Mouse (Mus musculus): Measurements from ENCODE around the gene Diaph3. TPM values are rescaled to one million over a fixed set of nuclear protein-coding genes. Genes with fewer than 3 reads are reported as not detected.

Diaph3 gene
- polyA plus RNA-seq, 1 experiment from 2014 or later, result 3.6 TPM

DNA sequence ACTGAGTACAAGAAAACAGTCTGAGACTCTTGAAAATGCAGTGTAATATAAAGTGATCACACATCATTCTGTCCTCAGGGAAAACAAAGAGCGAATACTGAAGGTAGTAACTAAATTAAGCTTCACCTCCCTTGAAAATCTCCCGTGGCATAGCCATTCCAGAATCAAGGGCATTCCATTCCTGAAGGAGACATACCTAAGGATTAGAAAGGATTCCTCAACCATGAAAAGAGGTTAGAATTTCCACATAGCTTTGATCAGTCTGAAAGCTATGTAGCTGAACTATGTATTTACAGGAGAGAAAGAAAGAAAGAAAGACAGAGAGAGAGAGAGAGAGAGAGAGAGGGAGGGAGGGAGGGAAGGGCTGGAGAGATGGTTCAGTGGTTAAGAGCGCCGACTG lies 210.3 kb downstream of the Diaph3 start:
- H3K27ac ChIP-seq (ENCODE audit: low read length), result no peak overlapping the region
- no peak overlapping the region for H3K4me2 ChIP-seq (ENCODE audit: low read length)
- no peaks in the 10 kb centered on the region for H3K36me3 ChIP-seq (ENCODE audit: control insufficient read depth, insufficient read depth, low read length)
- no peak for ATAC-seq
- 77% methylated on average over 4 of the region's 4 CpGs for WGBS
- H3K4me1 ChIP-seq (ENCODE audit: control insufficient read depth, insufficient read depth, low read length), result peaks cover 4% of the 10 kb centered on the region; the same call in 1 of the 2 replicates
- H3K4me3 ChIP-seq (ENCODE audit: low read depth, low read length), result no peak overlapping the region
- H3K27me3 ChIP-seq (ENCODE audit: control insufficient read depth, insufficient read depth, low read depth, low read length), result no peaks in the 10 kb centered on the region
- H3K9ac ChIP-seq (ENCODE audit: low read depth, low read length), result no peak overlapping the region
- H3K9me3 ChIP-seq (replicated peaks; ENCODE audit: control insufficient read depth, low read length, poor library complexity, severe bottlenecking), result no peaks in the 10 kb centered on the region

DNA sequence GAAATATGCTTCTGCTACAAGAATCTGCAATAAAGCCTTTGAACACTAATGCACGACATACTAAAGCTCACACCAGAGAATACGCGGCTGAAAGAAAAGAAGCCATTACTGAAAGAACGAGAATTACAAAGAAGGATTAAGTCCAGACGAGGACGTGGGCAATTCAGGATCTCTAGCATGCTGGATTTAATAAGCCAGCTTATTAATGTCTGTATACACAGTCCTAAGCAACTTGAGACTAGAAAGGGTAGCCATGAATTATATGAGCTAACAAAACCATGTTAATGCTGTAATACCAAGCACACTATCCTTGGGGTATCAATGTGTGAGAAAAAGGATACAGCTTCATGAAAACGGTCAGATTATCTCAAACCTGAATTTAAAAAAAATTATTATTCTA lies 214.2 kb downstream of the Diaph3 start:
- no peaks in the 10 kb centered on the region for H3K9me3 ChIP-seq (replicated peaks; ENCODE audit: control insufficient read depth, low read length, poor library complexity, severe bottlenecking)
- H3K9ac ChIP-seq (ENCODE audit: low read depth, low read length), result no peak overlapping the region
- no peak overlapping the region for H3K27ac ChIP-seq (ENCODE audit: low read length)
- H3K4me3 ChIP-seq (ENCODE audit: low read depth, low read length), result no peak overlapping the region
- peaks cover 4% of the 10 kb centered on the region; the same call in 1 of the 2 replicates for H3K4me1 ChIP-seq (ENCODE audit: control insufficient read depth, insufficient read depth, low read length)
- no peaks in the 10 kb centered on the region for H3K36me3 ChIP-seq (ENCODE audit: control insufficient read depth, insufficient read depth, low read length)
- WGBS, result 17% methylated on average over 7 of the region's 7 CpGs
- no peaks in the 10 kb centered on the region for H3K27me3 ChIP-seq (ENCODE audit: control insufficient read depth, insufficient read depth, low read depth, low read length)
- ATAC-seq, result no peak
- no peak overlapping the region for H3K4me2 ChIP-seq (ENCODE audit: low read length)

DNA sequence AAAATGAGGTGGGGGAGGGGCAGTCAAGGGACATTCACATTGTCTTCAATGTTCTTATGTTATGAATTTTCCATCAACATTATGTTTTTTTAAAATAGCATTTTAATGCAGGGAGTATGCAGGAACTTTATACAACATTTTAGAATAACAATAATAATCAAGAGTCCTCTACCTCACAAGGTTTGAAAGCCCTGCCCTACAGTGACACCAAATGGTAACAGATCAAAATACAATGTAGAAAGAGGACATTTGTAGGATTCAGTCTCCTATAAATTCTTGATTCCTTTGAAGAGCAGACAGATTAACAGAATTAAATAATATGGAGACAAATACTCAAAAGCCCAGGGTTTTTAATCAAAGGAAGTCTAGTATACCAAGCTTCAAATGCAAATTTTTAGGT lies 242.1 kb downstream of the Diaph3 start:
- no peak overlapping the region for H3K9ac ChIP-seq (ENCODE audit: low read depth, low read length)
- H3K27me3 ChIP-seq (ENCODE audit: control insufficient read depth, insufficient read depth, low read depth, low read length), result no peaks in the 10 kb centered on the region
- H3K9me3 ChIP-seq (replicated peaks; ENCODE audit: control insufficient read depth, low read length, poor library complexity, severe bottlenecking), result no peaks in the 10 kb centered on the region
- no peak overlapping the region for H3K4me2 ChIP-seq (ENCODE audit: low read length)
- no peak for ATAC-seq
- H3K27ac ChIP-seq (ENCODE audit: low read length), result no peak overlapping the region
- H3K4me1 ChIP-seq (ENCODE audit: control insufficient read depth, insufficient read depth, low read length), result no peaks in the 10 kb centered on the region
- H3K4me3 ChIP-seq (ENCODE audit: low read depth, low read length), result no peak overlapping the region
- no peaks in the 10 kb centered on the region for H3K36me3 ChIP-seq (ENCODE audit: control insufficient read depth, insufficient read depth, low read length)

- H3K9ac ChIP-seq (ENCODE audit: low read depth, low read length), result no peak overlapping the region
- H3K4me2 ChIP-seq (ENCODE audit: low read length), result no peak overlapping the region
- H3K4me1 ChIP-seq (ENCODE audit: control insufficient read depth, insufficient read depth, low read length), result no peaks in the 10 kb centered on the region
- no peaks in the 10 kb centered on the region for H3K36me3 ChIP-seq (ENCODE audit: control insufficient read depth, insufficient read depth, low read length)
- no peaks in the 10 kb centered on the region for H3K27me3 ChIP-seq (ENCODE audit: control insufficient read depth, insufficient read depth, low read depth, low read length)
- WGBS, result 85% methylated on average over 3 of the region's 3 CpGs
- no peak for ATAC-seq
- no peaks in the 10 kb centered on the region for H3K9me3 ChIP-seq (replicated peaks; ENCODE audit: control insufficient read depth, low read length, poor library complexity, severe bottlenecking)
- no peak overlapping the region for H3K4me3 ChIP-seq (ENCODE audit: low read depth, low read length)
- H3K27ac ChIP-seq (ENCODE audit: low read length), result no peak overlapping the region
These were observed 251.8 kb downstream of the Diaph3 start for GRCm38 (mm10) chr14:86889070-86889804.

DNA sequence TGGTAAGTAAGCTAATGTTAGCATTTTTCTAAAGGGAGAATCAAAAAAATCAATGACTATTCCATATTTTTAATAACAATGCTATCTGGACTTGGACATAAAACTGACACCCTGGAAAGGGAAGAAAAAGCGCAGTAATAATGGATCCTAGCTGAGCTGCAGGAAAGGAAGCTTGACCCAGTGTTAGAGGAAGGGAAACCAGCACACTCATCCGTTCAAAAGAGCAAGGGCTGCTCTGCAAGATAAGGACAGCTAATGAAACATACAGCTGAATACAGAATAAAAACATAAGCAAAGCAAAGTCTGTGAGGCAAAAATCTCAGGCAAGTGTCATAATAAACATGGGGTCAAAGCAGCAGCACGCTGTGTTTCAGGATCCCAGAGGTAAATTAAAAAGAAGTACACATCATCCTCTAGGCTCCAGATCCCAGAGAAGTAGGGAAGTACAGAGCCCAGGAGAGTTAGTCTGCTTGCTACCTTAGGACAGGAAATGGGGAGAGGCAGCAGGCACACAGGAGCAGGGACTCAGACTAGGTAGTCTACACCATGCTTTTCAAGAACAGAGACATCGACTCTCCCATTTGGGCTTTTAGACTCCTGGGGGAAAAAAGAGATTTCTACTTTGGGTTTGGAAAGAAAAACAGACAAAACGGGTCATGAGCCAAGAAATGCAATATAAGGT lies 255.5 kb downstream of the Diaph3 start:
- Histone ChIP-seq H3K4me1 (ENCODE audit: control insufficient read depth, insufficient read depth, low read length) (no peaks in the 10 kb centered on the region), H3K9ac (ENCODE audit: low read depth, low read length) (no peak overlapping the region), H3K9me3 (replicated peaks; ENCODE audit: control insufficient read depth, low read length, poor library complexity, severe bottlenecking) (no peaks in the 10 kb centered on the region), H3K27me3 (ENCODE audit: control insufficient read depth, insufficient read depth, low read depth, low read length) (no peaks in the 10 kb centered on the region), H3K4me2 (ENCODE audit: low read length) (no peak overlapping the region), H3K27ac (ENCODE audit: low read length) (no peak overlapping the region), H3K36me3 (ENCODE audit: control insufficient read depth, insufficient read depth, low read length) (no peaks in the 10 kb centered on the region), H3K4me3 (ENCODE audit: low read depth, low read length) (no peak overlapping the region)
- 77% methylated on average over 5 of the region's 5 CpGs for WGBS
- ATAC-seq, result no peak

- Histone ChIP-seq H3K9me3 (replicated peaks; ENCODE audit: control insufficient read depth, low read length, poor library complexity, severe bottlenecking) (no peaks in the 10 kb centered on the region), H3K27ac (ENCODE audit: low read length) (no peak overlapping the region), H3K9ac (ENCODE audit: low read depth, low read length) (no peak overlapping the region), H3K36me3 (ENCODE audit: control insufficient read depth, insufficient read depth, low read length) (no peaks in the 10 kb centered on the region), H3K4me3 (ENCODE audit: low read depth, low read length) (no peak overlapping the region), H3K27me3 (ENCODE audit: control insufficient read depth, insufficient read depth, low read depth, low read length) (no peaks in the 10 kb centered on the region), H3K4me2 (ENCODE audit: low read length) (no peak overlapping the region), H3K4me1 (ENCODE audit: control insufficient read depth, insufficient read depth, low read length) (peaks cover 4% of the 10 kb centered on the region; the same call in 1 of the 2 replicates)
- WGBS, result 79% methylated on average over 5 of the region's 5 CpGs
- ATAC-seq, result no peak
These were observed 271.5 kb downstream of the Diaph3 start for GRCm38 (mm10) chr14:86869536-86869935.

DNA sequence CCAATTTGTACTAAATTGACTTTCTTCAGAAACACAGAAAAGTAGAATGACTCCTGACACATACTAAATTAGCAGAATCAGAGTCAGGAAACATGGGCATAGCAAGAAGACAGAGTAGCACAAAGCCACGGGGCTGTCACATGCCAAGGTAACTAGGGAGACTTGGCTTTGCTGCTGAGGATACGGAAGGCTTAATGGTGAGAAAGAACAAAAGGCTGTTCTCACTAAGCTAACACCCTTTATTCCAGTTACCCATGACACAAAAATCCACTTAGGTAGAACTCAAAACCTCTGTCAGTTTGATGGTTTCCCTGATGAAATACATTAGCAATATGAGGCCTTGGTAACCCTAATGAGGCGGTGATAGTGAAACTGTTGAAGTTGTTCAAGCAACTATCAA lies 273.9 kb downstream of the Diaph3 start:
- Histone ChIP-seq H3K27me3 (ENCODE audit: control insufficient read depth, insufficient read depth, low read depth, low read length) (no peaks in the 10 kb centered on the region), H3K36me3 (ENCODE audit: control insufficient read depth, insufficient read depth, low read length) (no peaks in the 10 kb centered on the region), H3K4me2 (ENCODE audit: low read length) (peak overlapping the region; percentile 5; the same call in 1 of the 2 replicates), H3K27ac (ENCODE audit: low read length) (no peak overlapping the region), H3K4me1 (ENCODE audit: control insufficient read depth, insufficient read depth, low read length) (peaks cover 4% of the 10 kb centered on the region; the same call in 1 of the 2 replicates), H3K9me3 (replicated peaks; ENCODE audit: control insufficient read depth, low read length, poor library complexity, severe bottlenecking) (no peaks in the 10 kb centered on the region), H3K9ac (ENCODE audit: low read depth, low read length) (no peak overlapping the region), H3K4me3 (ENCODE audit: low read depth, low read length) (no peak overlapping the region)
- 25% methylated on average over 3 of the region's 3 CpGs for WGBS
- ATAC-seq, result peak; percentile 87

- Histone ChIP-seq H3K9ac (ENCODE audit: low read depth, low read length) (no peak overlapping the region), H3K27me3 (ENCODE audit: control insufficient read depth, insufficient read depth, low read depth, low read length) (no peaks in the 10 kb centered on the region), H3K9me3 (replicated peaks; ENCODE audit: control insufficient read depth, low read length, poor library complexity, severe bottlenecking) (no peaks in the 10 kb centered on the region), H3K27ac (ENCODE audit: low read length) (no peak overlapping the region), H3K4me3 (ENCODE audit: low read depth, low read length) (no peak overlapping the region), H3K4me2 (ENCODE audit: low read length) (no peak overlapping the region), H3K36me3 (ENCODE audit: control insufficient read depth, insufficient read depth, low read length) (no peaks in the 10 kb centered on the region), H3K4me1 (ENCODE audit: control insufficient read depth, insufficient read depth, low read length) (peaks cover 4% of the 10 kb centered on the region; the same call in 1 of the 2 replicates)
- no peak for ATAC-seq
- 94% methylated on average over 3 of the region's 3 CpGs for WGBS
These were observed 277.0 kb downstream of the Diaph3 start for GRCm38 (mm10) chr14:86864053-86864452.

GRCm38 (mm10) chr14:86861277-86861946 lies 279.6 kb downstream of the Diaph3 start:
- no peak for ATAC-seq
- Histone ChIP-seq H3K36me3 (ENCODE audit: control insufficient read depth, insufficient read depth, low read length) (no peaks in the 10 kb centered on the region), H3K4me3 (ENCODE audit: low read depth, low read length) (no peak overlapping the region), H3K9ac (ENCODE audit: low read depth, low read length) (no peak overlapping the region), H3K4me2 (ENCODE audit: low read length) (no peak overlapping the region), H3K27ac (ENCODE audit: low read length) (no peak overlapping the region), H3K9me3 (replicated peaks; ENCODE audit: control insufficient read depth, low read length, poor library complexity, severe bottlenecking) (no peaks in the 10 kb centered on the region), H3K27me3 (ENCODE audit: control insufficient read depth, insufficient read depth, low read depth, low read length) (no peaks in the 10 kb centered on the region), H3K4me1 (ENCODE audit: control insufficient read depth, insufficient read depth, low read length) (no peaks in the 10 kb centered on the region; the same call in 1 of the 2 replicates)
- WGBS, result 66% methylated on average over 11 of the region's 11 CpGs

Data from midbrain, embryonic 16.5 days (tissue).